Mouse (Mus musculus): ENCODE measurements at regions not wholly inside any gene's neighbourhood (a gene's known extent, or its start where the extent isn't known, plus 50 kb on each side); places are given as distances from the start of the nearest gene placed in this dataset.

DNA sequence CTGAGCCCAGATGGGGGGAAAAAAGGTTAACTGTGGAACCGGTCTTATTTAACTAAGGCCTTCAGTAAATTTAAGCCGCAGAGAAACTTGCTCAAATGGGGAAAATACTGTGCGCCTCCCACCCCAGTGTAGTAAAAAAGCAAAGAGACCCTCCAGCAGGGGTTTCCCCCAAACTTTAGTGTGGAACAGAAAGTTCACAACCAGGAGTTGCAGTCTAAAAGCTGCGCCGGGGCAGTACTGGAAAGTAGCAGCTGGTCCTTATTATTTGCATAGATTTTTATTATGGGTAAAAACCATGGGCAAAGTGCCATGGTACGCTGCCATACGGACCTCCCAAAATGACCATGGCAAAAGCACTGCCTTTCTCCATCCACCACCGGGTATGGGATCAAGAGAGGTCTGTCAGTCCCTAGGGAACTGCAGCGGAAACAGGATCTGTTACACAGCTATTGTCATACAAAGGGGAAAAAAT is 216.8 kb downstream of the Fgf10 start:
- TF ChIP-seq CTCF (IDR thresholded peaks at IDR 0.05; ENCODE audit: low read depth) (no peak), EP300 (IDR thresholded peaks at IDR 0.05; ENCODE audit: low read depth) (no peak)

Measured in heart, postnatal 0 days (tissue).